Mouse (Mus musculus) neural tube, embryonic 11.5 days (tissue): ENCODE measurements at regions not wholly inside any gene's neighbourhood (a gene's known extent, or its start where the extent isn't known, plus 50 kb on each side); places are given as distances from the start of the nearest gene placed in this dataset.

Experiments used
- ATAC-seq: fragments of 200-750 bp; cut with Nextera tagmentation; 2 replicates; pipeline ENCODE4 v1.8.0; 2017; ENCODE audit warnings: moderate number of reproducible peaks, mild to moderate bottlenecking, moderate TSS enrichment, moderate library complexity; ENCODE audit not compliant: insufficient read depth, low FRiP score, low TSS enrichment
- DNase-seq: peaks from one replicate; pipeline ENCODE4 v3.0.0-alpha.2; 2015; ENCODE audit warnings: low spot score
- H3K27ac ChIP-seq: fragments of 300-500 bp; sonication (generic); 2 replicates; pipeline ENCODE4 v1.5.1; 2014; ENCODE audit warnings: low read depth, mild to moderate bottlenecking, low read length
- H3K27me3 ChIP-seq: fragments of 300-500 bp; sonication (generic); 2 replicates; pipeline ENCODE4 v1.6.1; 2014; ENCODE audit warnings: mild to moderate bottlenecking, low read length, mixed read lengths; ENCODE audit not compliant: control insufficient read depth, insufficient read depth
- H3K36me3 ChIP-seq: fragments of 300-500 bp; sonication (generic); 2 replicates; pipeline ENCODE4 v1.6.1; 2014; ENCODE audit warnings: mild to moderate bottlenecking, low read length, moderate library complexity, mixed read lengths; ENCODE audit not compliant: control insufficient read depth, insufficient read depth
- H3K4me1 ChIP-seq: fragments of 300-500 bp; sonication (generic); 2 replicates; pipeline ENCODE4 v1.6.1; 2014; ENCODE audit warnings: low read length, mixed read lengths; ENCODE audit not compliant: control insufficient read depth, insufficient read depth
- H3K4me2 ChIP-seq: fragments of 300-500 bp; sonication (generic); 2 replicates; pipeline ENCODE4 v1.6.1; 2014; ENCODE audit warnings: low read depth, mild to moderate bottlenecking, moderate library complexity
- H3K4me3 ChIP-seq: fragments of 300-500 bp; sonication (generic); 2 replicates; pipeline ENCODE4 v1.5.1; 2014; ENCODE audit warnings: low read depth, low read length
- H3K9ac ChIP-seq: fragments of 300-500 bp; sonication (generic); 2 replicates; pipeline ENCODE4 v1.6.1; 2014; ENCODE audit warnings: mild to moderate bottlenecking, low read length
- H3K9me3 ChIP-seq: fragments of 300-500 bp; sonication (generic); 2 replicates; pipeline ENCODE4 v1.6.1; 2016; ENCODE audit warnings: low read length; ENCODE audit not compliant: control insufficient read depth
- WGBS: fragments of 180-500 bp; shearing (Covaris S2); extraction: QIAGEN DNeasy Blood & Tissue Kit; methylation state at CpG from one replicate; pipeline ENCODE4 v1.1.7; 2014; 5-methylcytosine and 5-hydroxymethylcytosine counted together

DNA sequence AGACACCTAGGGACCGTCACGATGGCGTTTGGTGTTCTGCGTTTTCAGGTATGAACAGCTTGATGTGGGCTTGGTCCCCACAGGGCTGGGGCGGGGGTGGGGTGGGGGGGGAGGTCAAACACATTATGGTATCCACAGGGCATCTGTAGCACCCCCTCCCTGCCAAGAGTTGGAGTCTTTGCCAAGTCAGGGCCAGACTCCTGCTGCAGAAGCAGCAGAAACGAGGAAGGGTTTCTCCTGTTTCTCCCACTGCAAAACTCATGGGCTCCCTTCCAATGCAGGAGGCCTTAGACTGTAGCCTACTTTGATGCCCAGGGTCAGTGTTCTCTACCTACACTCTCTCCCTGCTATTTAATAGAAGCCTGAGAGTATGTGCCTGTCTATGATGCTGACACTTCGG lies 128.1 kb downstream of the Pja2 start:
- H3K4me2 ChIP-seq, result no peak overlapping the region
- no peaks in the 10 kb centered on the region for H3K27me3 ChIP-seq
- no peaks in the 10 kb centered on the region for H3K9me3 ChIP-seq
- no peak for ATAC-seq
- H3K27ac ChIP-seq, result no peak overlapping the region
- WGBS, result 82% methylated on average over 7 of the region's 7 CpGs
- H3K9ac ChIP-seq, result no peak overlapping the region
- no peak overlapping the region for H3K4me3 ChIP-seq
- no peak for DNase-seq
- no peaks in the 10 kb centered on the region for H3K36me3 ChIP-seq
- H3K4me1 ChIP-seq, result no peaks in the 10 kb centered on the region

DNA sequence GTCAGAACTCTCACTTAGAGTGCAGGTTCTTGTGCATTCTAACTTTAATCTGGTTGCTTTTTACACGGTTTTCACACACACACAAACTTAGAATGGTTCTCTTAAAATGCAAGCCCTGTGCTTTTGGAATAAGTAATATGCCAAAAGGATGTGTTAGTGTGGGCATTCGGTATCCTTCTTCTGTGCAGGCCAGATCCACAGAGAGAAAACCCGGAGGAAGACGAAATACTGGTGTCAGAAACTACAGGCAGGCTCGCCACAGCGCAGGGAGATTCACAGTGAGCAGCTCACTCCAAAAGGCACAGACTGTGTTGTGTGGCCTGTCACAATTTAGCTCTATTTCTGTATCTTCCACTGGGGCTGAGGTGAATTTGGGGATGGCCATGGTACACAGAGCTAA lies 129.5 kb downstream of the Pja2 start:
- WGBS, result 91% methylated on average over 6 of the region's 6 CpGs

DNA sequence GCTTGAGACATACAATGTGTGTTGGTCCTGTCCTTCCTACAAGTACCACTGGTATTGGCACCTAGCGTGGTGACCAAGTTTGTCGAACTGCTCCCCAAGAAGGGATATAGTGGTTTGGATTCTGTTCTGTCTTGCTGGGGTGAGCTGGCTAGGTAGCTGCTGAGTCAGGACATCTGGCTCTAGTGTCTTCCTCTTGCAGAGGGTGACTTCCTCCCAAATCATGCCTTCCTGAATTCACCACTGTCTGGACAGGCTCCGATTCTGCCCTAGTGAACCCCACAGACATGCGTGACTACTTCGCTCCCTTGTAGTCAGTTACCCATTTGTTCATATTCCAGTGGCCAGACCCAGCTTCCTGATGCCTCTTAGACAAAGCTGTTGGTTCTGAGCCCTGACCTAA lies 130.1 kb downstream of the Pja2 start:
- H3K9ac ChIP-seq, result no peak overlapping the region
- no peaks in the 10 kb centered on the region for H3K9me3 ChIP-seq
- H3K27ac ChIP-seq, result no peak overlapping the region
- no peaks in the 10 kb centered on the region for H3K36me3 ChIP-seq
- no peak overlapping the region for H3K4me2 ChIP-seq
- 97% methylated on average over 5 of the region's 5 CpGs for WGBS
- no peaks in the 10 kb centered on the region for H3K4me1 ChIP-seq
- DNase-seq (no peak), ATAC-seq (no peak)
- no peaks in the 10 kb centered on the region for H3K27me3 ChIP-seq
- H3K4me3 ChIP-seq, result no peak overlapping the region

More for the DNA sequence above, 129.5 kb downstream of the Pja2 start:
- ATAC-seq, result no peak
- Histone ChIP-seq H3K9me3 (no peaks in the 10 kb centered on the region), H3K4me2 (no peak overlapping the region), H3K27me3 (no peaks in the 10 kb centered on the region), H3K27ac (no peak overlapping the region), H3K36me3 (no peaks in the 10 kb centered on the region), H3K4me3 (no peak overlapping the region), H3K4me1 (no peaks in the 10 kb centered on the region), H3K9ac (no peak overlapping the region)
- no peak for DNase-seq

DNA sequence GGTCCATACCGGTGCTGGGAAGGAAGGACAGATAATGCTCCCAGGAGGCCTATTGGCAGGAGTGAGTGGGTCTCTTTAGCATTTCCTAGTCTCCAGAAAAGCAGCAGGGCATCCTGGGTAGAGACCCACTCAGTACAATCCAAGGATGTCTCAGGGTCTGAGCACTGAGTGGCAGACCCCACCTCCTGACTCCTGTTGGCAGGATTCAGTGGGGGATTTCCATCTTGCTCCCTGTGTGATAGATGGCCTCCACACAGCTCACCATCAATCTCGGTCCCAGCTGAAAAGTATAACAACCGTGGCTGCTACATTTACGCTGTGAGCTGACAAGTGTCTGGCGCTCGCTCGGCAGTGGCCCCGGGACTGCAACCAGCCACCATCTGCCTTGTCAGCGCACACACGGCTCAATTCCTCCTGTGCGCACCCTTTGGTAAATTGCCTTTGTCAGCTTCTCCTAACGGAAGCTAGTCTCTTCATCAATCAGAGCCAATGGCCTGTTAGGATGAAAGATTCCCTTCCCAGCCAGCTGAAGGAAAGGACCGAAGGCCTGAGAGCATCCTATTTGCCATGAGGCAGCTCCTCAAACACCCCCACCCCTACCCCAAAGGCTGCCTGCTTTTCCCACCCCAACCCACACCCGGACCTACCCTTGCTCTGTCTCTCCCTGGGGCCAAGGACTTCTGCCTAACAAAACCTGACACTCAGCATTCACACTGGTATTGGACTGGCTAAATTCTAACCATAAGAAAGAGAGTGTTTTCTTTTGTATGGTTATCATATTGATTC lies 131.4 kb downstream of the Pja2 start:
- no peaks in the 10 kb centered on the region for H3K36me3 ChIP-seq
- ATAC-seq, result peak; percentile 69
- H3K4me1 ChIP-seq, result no peaks in the 10 kb centered on the region
- no peaks in the 10 kb centered on the region for H3K9me3 ChIP-seq
- H3K9ac ChIP-seq, result no peak overlapping the region
- DNase-seq, result peak; percentile 63
- whole genome bisulfite sequencing, result 61% methylated on average over 14 of the region's 14 CpGs
- no peak overlapping the region for H3K4me3 ChIP-seq
- H3K4me2 ChIP-seq, result no peak overlapping the region
- no peaks in the 10 kb centered on the region for H3K27me3 ChIP-seq
- 0 out of 2 replicates have a peak overlapping the region, but pooled peaks have one; percentile 27 for H3K27ac ChIP-seq

DNA sequence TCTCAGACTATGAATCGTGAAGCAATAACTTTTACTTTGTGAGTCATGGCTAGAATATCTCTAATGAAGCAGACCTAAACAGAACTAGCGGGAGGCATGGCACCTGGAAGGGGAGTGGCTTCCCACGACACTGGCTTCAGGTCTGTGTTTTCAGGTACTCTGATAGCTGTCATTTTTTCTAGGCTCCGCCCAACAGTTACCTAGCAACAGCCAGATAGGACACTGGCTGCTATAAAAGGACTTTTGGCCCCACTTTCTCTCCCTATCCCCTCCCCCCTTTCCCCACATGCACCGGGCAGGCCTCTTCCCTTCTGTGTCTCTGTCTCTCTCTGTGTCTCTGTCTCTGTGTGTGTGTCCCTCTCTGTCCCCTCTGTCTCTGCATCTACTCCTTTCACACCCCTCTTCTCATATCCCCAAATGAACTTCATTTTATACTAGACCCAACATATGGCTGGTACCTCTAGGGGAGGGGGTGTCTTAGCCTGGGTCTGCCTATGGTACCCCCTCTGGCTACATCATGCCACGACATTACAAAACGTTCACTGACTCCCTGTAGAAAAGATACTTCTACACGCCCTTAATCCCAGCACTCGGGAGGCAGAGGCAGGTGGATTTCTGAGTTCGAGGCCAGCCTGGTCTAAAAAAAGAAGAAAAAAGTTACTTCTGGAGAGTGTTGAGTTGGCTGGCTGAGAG lies 132.3 kb downstream of the Pja2 start:
- Histone ChIP-seq H3K9ac (no peak overlapping the region), H3K4me3 (no peak overlapping the region), H3K27ac (no peak overlapping the region), H3K36me3 (no peaks in the 10 kb centered on the region), H3K4me2 (no peak overlapping the region), H3K27me3 (no peaks in the 10 kb centered on the region), H3K9me3 (no peaks in the 10 kb centered on the region), H3K4me1 (no peaks in the 10 kb centered on the region)
- DNase-seq (no peak), ATAC-seq (no peak)
- WGBS, result 89% methylated on average over 10 of the region's 10 CpGs

DNA sequence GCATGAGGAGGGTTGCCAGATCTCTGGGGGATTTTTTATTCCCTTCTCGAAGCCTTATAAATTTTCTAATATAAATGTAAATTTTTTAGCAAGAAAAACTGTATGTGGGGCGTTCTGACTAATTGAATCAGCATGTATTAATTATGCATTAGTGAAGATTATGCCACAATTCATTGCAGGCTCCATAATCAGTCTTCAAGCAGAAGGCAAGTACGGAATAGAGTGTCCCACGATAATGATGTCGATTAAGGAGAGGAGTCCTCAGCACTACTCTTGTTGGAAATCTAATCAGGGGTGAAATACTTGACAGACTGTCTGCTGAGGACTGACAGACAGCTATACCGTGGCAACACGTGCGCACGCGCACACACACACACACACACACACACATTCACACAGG lies 135.3 kb downstream of the Pja2 start:
- H3K9ac ChIP-seq, result no peak overlapping the region
- H3K4me1 ChIP-seq, result no peaks in the 10 kb centered on the region
- H3K27me3 ChIP-seq, result no peaks in the 10 kb centered on the region
- WGBS, result 88% methylated on average over 10 of the region's 10 CpGs
- no peak overlapping the region for H3K4me3 ChIP-seq
- DNase-seq (no peak), ATAC-seq (no peak)
- no peaks in the 10 kb centered on the region for H3K9me3 ChIP-seq
- no peak overlapping the region for H3K27ac ChIP-seq
- H3K4me2 ChIP-seq, result no peak overlapping the region
- no peaks in the 10 kb centered on the region for H3K36me3 ChIP-seq

DNA sequence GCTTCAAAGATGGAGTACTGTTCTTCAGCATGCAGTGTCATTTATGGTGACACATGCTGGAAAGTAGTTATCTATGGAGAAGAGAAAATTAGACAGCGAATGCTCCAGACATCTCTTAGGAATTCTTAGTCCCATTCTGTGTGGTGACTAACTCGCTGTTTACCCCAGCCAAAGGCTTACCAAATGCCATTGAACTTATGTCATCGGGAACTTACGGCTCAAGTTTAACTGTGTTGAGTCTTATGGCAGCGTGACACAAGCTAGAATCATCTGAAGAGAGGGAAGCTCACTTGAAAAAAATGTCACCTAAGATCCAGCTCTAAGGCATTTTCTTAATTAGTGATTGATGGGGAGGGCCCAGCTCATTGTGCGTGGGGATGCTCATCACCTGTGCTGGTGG lies 138.7 kb downstream of the Pja2 start:
- Histone ChIP-seq H3K4me3 (no peak overlapping the region), H3K27ac (no peak overlapping the region), H3K9ac (no peak overlapping the region), H3K27me3 (no peaks in the 10 kb centered on the region), H3K4me2 (no peak overlapping the region), H3K4me1 (no peaks in the 10 kb centered on the region), H3K9me3 (no peaks in the 10 kb centered on the region), H3K36me3 (no peaks in the 10 kb centered on the region)
- WGBS, result 94% methylated on average over 6 of the region's 6 CpGs
- ATAC-seq (no peak), DNase-seq (no peak)
